Comparison of ENCODE assay signal across 11 mouse cellular contexts in genomic region chr5:30943004-30943403, GRCm38 (mm10). TPM values are rescaled to one million over a fixed set of nuclear protein-coding genes. Genes with fewer than 3 reads are reported as not detected.
A peak's percentile ranks its signal among the peaks of the same experiment; 100 is the strongest.
DNase-seq lines count a peak whose midpoint lies in the region; ATAC-seq and TF ChIP-seq lines count a peak whose summit lies in the region.
"Had no signal": no experiment of that assay in that cellular context is flagged by ENCODE, and none has a peak within 500 bp of the region (broad histone marks: within the 10 kb centered on the region; RNA-seq: fewer than 3 reads in every experiment).

No protein-coding gene starts in this region.

- H3K79me2 ChIP-seq in MEL (ENCODE audit: control insufficient read depth, insufficient read depth, low read length, poor library complexity) = no peaks in the 10 kb centered on the region

- no peaks in the 10 kb centered on the region for H3K36me3 ChIP-seq in kidney, adult 2 months (ENCODE audit: control insufficient read depth, insufficient read depth, low read length)
- H3K36me3 ChIP-seq in kidney, embryonic 16.5 days (ENCODE audit: insufficient read depth, low read length) = no peaks in the 10 kb centered on the region
- H3K36me3 ChIP-seq in MEL (ENCODE audit: control insufficient read depth in 1 of 2, insufficient read depth in 2 of 2, low read length in 2 of 2) = no peaks in the 10 kb centered on the region
- H3K36me3 ChIP-seq: hindbrain, embryonic 12.5 days had no signal

- no peak overlapping the region for H3K9ac ChIP-seq in kidney, embryonic 16.5 days (replicated peaks; ENCODE audit: low read length)
- no peak overlapping the region for H3K9ac ChIP-seq in MEL (ENCODE audit: control insufficient read depth, low read depth, low read length, poor library complexity, severe bottlenecking)
- H3K9ac ChIP-seq: hindbrain, embryonic 12.5 days had no signal

- no peak overlapping the region for H3K27ac ChIP-seq in kidney, adult 2 months (ENCODE audit: insufficient read depth, low read depth, low read length)
- H3K27ac ChIP-seq in kidney, embryonic 16.5 days (ENCODE audit: low read length) = no peak overlapping the region
- no peak overlapping the region for H3K27ac ChIP-seq in MEL (ENCODE audit: control insufficient read depth, low read depth, low read length)
- H3K27ac ChIP-seq: hindbrain, embryonic 12.5 days had no signal

- H3K4me2 ChIP-seq in kidney, embryonic 16.5 days (replicated peaks; ENCODE audit: low read depth, low read length) = no peak overlapping the region
- H3K4me2 ChIP-seq: hindbrain, embryonic 12.5 days had no signal

- intact Hi-C loops in left cerebral cortex, postnatal 36 days (cut with DNase I) = no loop called here

- no peak for TF ChIP-seq EP300 in MEL (IDR thresholded peaks at IDR 0.05; ENCODE audit: low read depth in 1 of 2, low read length in 2 of 2)

- H3K9me3 ChIP-seq in kidney, embryonic 16.5 days (ENCODE audit: low read length) = no peaks in the 10 kb centered on the region
- H3K9me3 ChIP-seq in MEL (replicated peaks; ENCODE audit: insufficient read depth, low read length) = no peaks in the 10 kb centered on the region
- H3K9me3 ChIP-seq: hindbrain, embryonic 12.5 days had no signal

- H3K4me1 ChIP-seq in kidney, adult 2 months (ENCODE audit: control insufficient read depth, insufficient read depth, low read length) = peaks cover 3% of the 10 kb centered on the region
- H3K4me1 ChIP-seq in kidney, embryonic 16.5 days (ENCODE audit: insufficient read depth, low read length) = peaks cover 7% of the 10 kb centered on the region; the same call in 1 of the 2 replicates
- no peaks in the 10 kb centered on the region for H3K4me1 ChIP-seq in MEL (ENCODE audit: control insufficient read depth in 1 of 2, insufficient read depth in 2 of 2, low read length in 2 of 2)

- no peaks in the 10 kb centered on the region for H3K27me3 ChIP-seq in kidney, adult 2 months (replicated peaks; ENCODE audit: control insufficient read depth, insufficient read depth, low read length)
- H3K27me3 ChIP-seq in kidney, embryonic 16.5 days (ENCODE audit: insufficient read depth, low read length) = no peaks in the 10 kb centered on the region
- no peaks in the 10 kb centered on the region; a peak in 1 of 4 replicates for H3K27me3 ChIP-seq in MEL (ENCODE audit: control insufficient read depth in 1 of 2, insufficient read depth in 2 of 2, low read length in 2 of 2)

- WGBS in kidney, adult 2 months = 84% methylated on average over 2 of the region's 2 CpGs
- WGBS in kidney, embryonic 16.5 days = 91% methylated on average over 2 of the region's 2 CpGs

- no peak overlapping the region for H3K4me3 ChIP-seq in kidney, adult 2 months (ENCODE audit: insufficient read depth, low read depth, low read length)
- H3K4me3 ChIP-seq in kidney, embryonic 16.5 days (ENCODE audit: low read length) = no peak overlapping the region
- H3K4me3 ChIP-seq in MEL (ENCODE audit: control insufficient read depth in 1 of 2, insufficient read depth in 1 of 2, low read depth in 2 of 2, low read length in 2 of 2) = no peak overlapping the region
- H3K4me3 ChIP-seq: hindbrain, embryonic 12.5 days had no signal

- TF ChIP-seq CTCF in kidney, adult 2 months (conservative IDR thresholded peaks at IDR 0.05; ENCODE audit: insufficient read depth, insufficient read length, low read depth, low read length) = peak; percentile 69
- peak; percentile 61 to 78 (median 65) for TF ChIP-seq CTCF in MEL (IDR thresholded peaks at IDR 0.05 in 2 of 3, conservative IDR thresholded peaks at IDR 0.05 in 1 of 3; ENCODE audit: control insufficient read depth in 1 of 3, insufficient read depth in 1 of 3, low read depth in 2 of 3, low read length in 3 of 3, poor library complexity in 1 of 3, severe bottlenecking in 1 of 3)

- peak; percentile 70 for TF ChIP-seq RAD21 in MEL (IDR thresholded peaks at IDR 0.05; ENCODE audit: low read depth, low read length)

- ATAC-seq in kidney, embryonic 16.5 days (ENCODE audit: low FRiP score, low TSS enrichment) = no peak

- peak; percentile 75 for DNase-seq in kidney, adult 2 months
- DNase-seq in A20 (ENCODE audit: low read depth, low spot score) = peak; percentile 53
- peak; percentile 64 for DNase-seq in MEL (ENCODE audit: low read depth, low spot score)
- peak; percentile 66 to 81 for DNase-seq in kidney, postnatal 36 days
- DNase-seq in urinary bladder, postnatal 25 days (ENCODE audit: low spot score) = no peak
- no peak for DNase-seq in right cerebral cortex, postnatal 36 days (ENCODE audit: low spot score in 2 of 2)
- DNase-seq in left cerebral cortex, postnatal 36 days (ENCODE audit: low spot score in 2 of 2) = no peak
- DNase-seq: gastrocnemius, postnatal 14 days; right cerebral cortex, postnatal 25 days had no signal

- TF ChIP-seq POLR2A in kidney, adult 2 months (IDR thresholded peaks at IDR 0.05; ENCODE audit: low read depth, low read length) = no peak
- no peak for TF ChIP-seq POLR2A in MEL (IDR thresholded peaks at IDR 0.05; ENCODE audit: control insufficient read depth in 1 of 2, insufficient read depth in 1 of 2, low read depth in 1 of 2, low read length in 2 of 2, poor library complexity in 1 of 2)

TF ChIP-seq in MEL, 35 proteins besides CTCF, POLR2A, EP300 and RAD21:
- TF ChIP-seq POLR2AphosphoS5 (IDR thresholded peaks at IDR 0.05; ENCODE audit: borderline replicate concordance, low read depth, low read length) (no peak), ZC3H11A (IDR thresholded peaks at IDR 0.05; ENCODE audit: low read depth, low read length) (peak; percentile 60; the same call in 1 of the 2 replicates), SMC3 (IDR thresholded peaks at IDR 0.05; ENCODE audit: low read depth, low read length) (peak; percentile 90)

RNA-seq across cellular contexts. Expression of gene Cgref1, which starts 2.4 kb away (rescaled TPM):
- 387 and 411 TPM in 2 replicates for polyA plus RNA-seq in kidney, adult 2 months (2012; rRNA removed)
- polyA plus RNA-seq in kidney, embryonic 16.5 days (2015; fragmentation: Nextera tagmentation; extraction: Ambion mirVana) = 17.9 and 20.3 TPM in 2 replicates
- total RNA-seq in MEL (2012; rRNA removed) = not detected in 2 replicates
- polyA plus RNA-seq in MEL (2012; ENCODE audit: insufficient read depth in 1 of 2, insufficient read length in 2 of 2, low read depth in 1 of 2, low replicate concordance in 2 of 2, missing spikeins in 1 of 2) = 1 to 10 TPM in 1 of 2 experiments, not detected in 1; 1.4 TPM
- 10 to 100 TPM; 26.1 to 26.4 TPM for total RNA-seq in left cerebral cortex, postnatal 36 days (2021)

RNA-seq across cellular contexts. Expression of gene Preb, which starts 17.2 kb away (rescaled TPM):
- 346 and 372 TPM in 2 replicates for polyA plus RNA-seq in kidney, adult 2 months (2012; rRNA removed)
- 172 TPM in 2 replicates for polyA plus RNA-seq in kidney, embryonic 16.5 days (2015; fragmentation: Nextera tagmentation; extraction: Ambion mirVana)
- total RNA-seq in MEL (2012; rRNA removed) = 141 and 143 TPM in 2 replicates
- polyA plus RNA-seq in MEL (2012; ENCODE audit: insufficient read depth in 1 of 2, insufficient read length in 2 of 2, low read depth in 1 of 2, low replicate concordance in 2 of 2, missing spikeins in 1 of 2) = 100 to 1,000 TPM in 1 of 2 experiments, not detected in 1; 247 TPM
- total RNA-seq in left cerebral cortex, postnatal 36 days (2021) = 100 to 1,000 TPM; 121 to 128 TPM

RNA-seq across cellular contexts. Expression of gene Khk, which starts 21.8 kb away (rescaled TPM):
- polyA plus RNA-seq in kidney, adult 2 months (2012; rRNA removed) = 1,147 and 1,266 TPM in 2 replicates
- polyA plus RNA-seq in kidney, embryonic 16.5 days (2015; fragmentation: Nextera tagmentation; extraction: Ambion mirVana) = 38.8 and 41.4 TPM in 2 replicates
- 268 and 308 TPM in 2 replicates for total RNA-seq in MEL (2012; rRNA removed)
- polyA plus RNA-seq in MEL (2012; ENCODE audit: insufficient read depth in 1 of 2, insufficient read length in 2 of 2, low read depth in 1 of 2, low replicate concordance in 2 of 2, missing spikeins in 1 of 2) = 100 to 1,000 TPM in 1 of 2 experiments, not detected in 1; 461 TPM
- total RNA-seq in left cerebral cortex, postnatal 36 days (2021) = 10 to 100 TPM; 14.4 TPM

RNA-seq across cellular contexts. Expression of gene Tcf23, which starts 25.5 kb away (rescaled TPM):
- polyA plus RNA-seq in kidney, adult 2 months (2012; rRNA removed) = 0.16 and 0.22 TPM in 2 replicates
- 1.9 and 2.2 TPM in 2 replicates for polyA plus RNA-seq in kidney, embryonic 16.5 days (2015; fragmentation: Nextera tagmentation; extraction: Ambion mirVana)
- 0.03 and 0.08 TPM in 2 replicates for total RNA-seq in MEL (2012; rRNA removed)
- polyA plus RNA-seq in MEL (2012; ENCODE audit: insufficient read depth in 1 of 2, insufficient read length in 2 of 2, low read depth in 1 of 2, low replicate concordance in 2 of 2, missing spikeins in 1 of 2) = under 1 TPM in 1 of 2 experiments, not detected in 1; 0.07 TPM
- under 1 TPM; 0.15 to 0.27 TPM for total RNA-seq in left cerebral cortex, postnatal 36 days (2021)
- polyA plus RNA-seq: hindbrain, embryonic 12.5 days had no signal

RNA-seq across cellular contexts. Expression of gene Emilin1, which starts 29.8 kb away (rescaled TPM):
- 55.6 and 63.8 TPM in 2 replicates for polyA plus RNA-seq in kidney, adult 2 months (2012; rRNA removed)
- polyA plus RNA-seq in kidney, embryonic 16.5 days (2015; fragmentation: Nextera tagmentation; extraction: Ambion mirVana) = 335 and 366 TPM in 2 replicates
- total RNA-seq in MEL (2012; rRNA removed) = 1.3 and 1.5 TPM in 2 replicates
- polyA plus RNA-seq in MEL (2012; ENCODE audit: insufficient read depth in 1 of 2, insufficient read length in 2 of 2, low read depth in 1 of 2, low replicate concordance in 2 of 2, missing spikeins in 1 of 2) = 1 to 10 TPM in 1 of 2 experiments, not detected in 1; 2.0 TPM
- 1 to 10 TPM; 1.7 to 5.1 TPM for total RNA-seq in left cerebral cortex, postnatal 36 days (2021)

Comparison
In these comparisons a context has a peak if more than half of its experiments do, and no peak if none do; other contexts are left out.
1. RNA of gene Cgref1, which starts 2.4 kb away (polyA plus RNA-seq): 387 to 411 TPM in kidney, adult 2 months; 17.9 to 20.3 TPM in kidney, embryonic 16.5 days and 1.4 TPM in MEL; every median in the first group is over 10 times any median in the second.
2. DNase-seq: peak in kidney, adult 2 months (single experiment), A20 (single experiment), MEL (single experiment) and kidney, postnatal 36 days (2 of 2); none in urinary bladder, postnatal 25 days (single experiment), right cerebral cortex, postnatal 36 days (0 of 2) and left cerebral cortex, postnatal 36 days (0 of 2).